Mouse (Mus musculus) embryonic fibroblast, embryonic 13.5 days (primary cell): Measurements from ENCODE around the gene Gm17304. TPM values are rescaled to one million over a fixed set of nuclear protein-coding genes. Genes with fewer than 3 reads are reported as not detected.

Experiments used
- H3K27ac ChIP-seq: 2 replicates; pipeline ENCODE4 v1.5.1; 2012; ENCODE audit warnings: low read length, control low read depth, inconsistent platforms; ENCODE audit not compliant: insufficient read depth
- H3K4me1 ChIP-seq: 2 replicates; pipeline ENCODE4 v1.6.1; 2011; ENCODE audit warnings: low read length; ENCODE audit not compliant: control insufficient read depth, insufficient read depth
- H3K4me3 ChIP-seq: 2 replicates; pipeline ENCODE4 v1.5.1; 2011; ENCODE audit warnings: mild to moderate bottlenecking, control low read depth, low read length; ENCODE audit not compliant: insufficient read depth
- CTCF ChIP-seq: IDR thresholded peaks from 2 replicates; pipeline ENCODE4 v1.5.1; 2011; ENCODE audit warnings: mild to moderate bottlenecking, control low read depth, low read length, moderate library complexity, borderline replicate concordance; ENCODE audit not compliant: insufficient read depth
- POLR2A ChIP-seq: IDR thresholded peaks from 2 replicates; pipeline ENCODE4 v1.6.1; 2011; ENCODE audit warnings: low read depth, mild to moderate bottlenecking, control low read depth, low read length, moderate library complexity
- polyA plus RNA-seq: library from polyadenylated mRNA; stranded (reverse); fragments of >200 nt; gene quantifications from 2 replicates; pipeline ENCODE4 v1.2.4, GENCODE M21; 2011; ENCODE audit warnings: low read depth; ENCODE audit not compliant: missing spikeins, insufficient read length

The Gm17304 gene
- polyA plus RNA-seq, 1 experiment = not detected

DNA sequence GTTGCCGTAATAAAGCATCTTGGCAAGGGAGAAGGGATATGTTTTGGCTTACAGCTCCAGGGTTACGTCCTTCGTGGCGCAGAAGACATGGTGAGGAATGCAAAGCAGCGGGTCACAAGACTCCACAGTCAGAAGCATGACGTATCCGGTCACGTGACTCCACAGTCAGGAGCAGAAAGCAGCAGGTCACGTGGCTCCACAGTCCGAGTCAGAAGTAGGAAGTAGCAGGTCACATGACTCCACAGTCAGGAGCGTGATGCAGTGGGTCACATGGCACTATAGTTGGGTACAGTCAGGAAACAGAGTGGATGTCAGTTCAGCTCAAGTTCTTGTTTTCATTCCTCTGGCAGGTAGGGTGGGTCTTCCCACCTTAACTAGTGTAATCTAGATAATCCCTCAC lies 19.2 kb upstream of the Gm17304 start:
- no peak for TF ChIP-seq CTCF
- Histone ChIP-seq H3K4me1 (no peaks in the 10 kb centered on the region), H3K4me3 (no peak overlapping the region), H3K27ac (no peak overlapping the region)

GRCm38 (mm10) chr5:106590686-106591085 lies 18.2 kb upstream of the Gm17304 start:
- Histone ChIP-seq H3K4me1 (no peaks in the 10 kb centered on the region), H3K4me3 (no peak overlapping the region), H3K27ac (no peak overlapping the region)
- no peak for TF ChIP-seq POLR2A
- no peak for TF ChIP-seq CTCF

DNA sequence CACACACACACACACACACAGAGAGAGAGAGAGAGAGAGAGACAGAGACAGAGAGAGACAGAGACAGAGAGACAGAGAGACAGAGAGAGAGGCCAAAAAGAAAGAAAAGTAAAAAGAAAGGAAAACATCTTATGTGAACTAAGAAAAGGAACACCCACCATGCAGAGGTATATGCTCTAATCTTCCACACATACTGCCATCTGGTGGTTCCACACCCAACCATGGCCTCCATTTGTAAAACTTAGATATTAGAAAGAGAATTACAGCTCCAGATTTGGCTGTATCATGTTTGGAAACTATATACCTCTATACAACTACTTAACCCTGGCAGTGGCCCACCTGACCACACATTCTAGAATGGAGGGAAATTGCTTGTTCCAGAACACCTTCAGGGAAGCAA lies 14.5 kb upstream of the Gm17304 start:
- Histone ChIP-seq H3K4me1 (no peaks in the 10 kb centered on the region), H3K4me3 (no peak overlapping the region), H3K27ac (no peak overlapping the region)
- TF ChIP-seq CTCF = no peak
- no peak for TF ChIP-seq POLR2A

GRCm38 (mm10) chr5:106597472-106597871 lies 11.4 kb upstream of the Gm17304 start:
- Histone ChIP-seq H3K4me3 (no peak overlapping the region), H3K4me1 (no peaks in the 10 kb centered on the region), H3K27ac (no peak overlapping the region)
- TF ChIP-seq CTCF (no peak), POLR2A (no peak)

DNA sequence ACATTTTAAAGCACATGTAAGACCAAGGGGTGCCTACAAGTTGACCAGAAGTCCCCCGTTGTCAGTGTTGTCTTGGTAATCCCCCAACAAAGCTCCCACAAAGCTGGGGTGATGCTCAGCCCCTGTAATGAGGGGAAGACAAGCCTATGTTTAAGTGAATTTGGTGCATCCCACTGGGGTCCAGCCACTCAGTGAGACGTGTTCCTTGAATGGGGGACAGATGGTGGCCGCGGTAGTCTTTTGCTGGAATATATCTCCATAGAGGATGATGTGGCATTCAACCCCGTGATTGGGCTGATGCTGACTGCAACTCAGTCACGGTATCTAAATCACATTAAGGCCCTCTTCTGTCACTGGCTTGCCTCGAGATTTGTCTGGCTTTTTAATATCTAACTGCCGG lies 9.4 kb upstream of the Gm17304 start:
- Histone ChIP-seq H3K27ac (no peak overlapping the region), H3K4me1 (no peaks in the 10 kb centered on the region), H3K4me3 (no peak overlapping the region)
- no peak for TF ChIP-seq CTCF
- no peak for TF ChIP-seq POLR2A

DNA sequence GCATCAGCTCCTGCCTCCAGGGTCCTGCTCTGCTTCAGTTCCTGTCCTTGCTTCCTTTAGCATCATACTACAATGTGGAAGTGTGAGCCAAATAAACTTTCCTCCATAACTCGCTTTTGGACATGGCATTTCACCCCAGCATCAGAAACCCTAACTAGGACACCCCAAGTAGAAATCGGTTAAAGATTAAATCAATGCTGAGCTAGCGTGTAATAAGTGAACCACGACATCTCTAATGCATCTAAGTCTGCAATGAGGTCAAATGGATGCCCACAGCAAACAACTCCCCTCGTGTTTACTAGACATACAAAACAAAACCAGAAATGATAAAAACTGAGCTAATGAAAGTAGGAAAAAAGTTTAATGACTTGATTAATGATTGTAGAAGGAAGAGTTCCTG lies 4.5 kb upstream of the Gm17304 start:
- H3K27ac ChIP-seq = no peak overlapping the region
- no peak for TF ChIP-seq CTCF
- no peak for TF ChIP-seq POLR2A

GRCm38 (mm10) chr5:106605096-106605495 lies 3.8 kb upstream of the Gm17304 start:
- TF ChIP-seq POLR2A (no peak), CTCF (no peak)
- H3K4me1 ChIP-seq = no peaks in the 10 kb centered on the region
- H3K4me3 ChIP-seq = no peak overlapping the region
- H3K27ac ChIP-seq = no peak overlapping the region

More for the DNA sequence above, 4.5 kb upstream of the Gm17304 start:
- Histone ChIP-seq H3K4me1 (no peaks in the 10 kb centered on the region), H3K4me3 (no peak overlapping the region)

DNA sequence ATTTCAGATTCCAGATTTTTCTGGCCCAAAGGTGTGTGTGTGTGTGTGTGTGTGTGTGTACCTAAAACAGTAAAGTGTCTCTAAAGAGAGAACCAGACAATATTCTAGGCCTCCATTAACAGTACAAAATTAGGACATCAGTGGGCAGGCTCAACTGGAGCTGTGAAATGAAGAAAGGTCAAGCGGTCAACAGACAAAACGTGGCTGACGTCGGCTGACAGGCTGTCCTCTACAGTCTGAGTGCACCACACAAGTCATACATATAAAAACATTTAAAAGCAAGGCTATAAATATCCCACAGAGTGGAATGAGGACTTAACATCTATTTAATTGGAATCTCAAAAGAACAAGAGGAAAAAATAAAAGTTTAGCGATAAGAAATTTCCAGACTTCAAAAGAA lies 1.8 kb upstream of the Gm17304 start:
- TF ChIP-seq CTCF = no peak
- TF ChIP-seq POLR2A = no peak

GRCm38 (mm10) chr5:106612151-106612550 lies 3.3 kb downstream of the Gm17304 start:
- H3K27ac ChIP-seq = no peak overlapping the region
- H3K4me1 ChIP-seq = no peaks in the 10 kb centered on the region
- no peak for TF ChIP-seq CTCF
- TF ChIP-seq POLR2A = no peak
- H3K4me3 ChIP-seq = no peak overlapping the region

More for the DNA sequence above, 1.8 kb upstream of the Gm17304 start:
- H3K4me1 ChIP-seq = no peaks in the 10 kb centered on the region
- H3K4me3 ChIP-seq = no peak overlapping the region
- no peak overlapping the region for H3K27ac ChIP-seq

- Histone ChIP-seq H3K4me3 (no peak overlapping the region), H3K27ac (no peak overlapping the region), H3K4me1 (no peaks in the 10 kb centered on the region)
- TF ChIP-seq CTCF = no peak
Observed at GRCm38 (mm10) chr5:106614570-106614969, 5.7 kb downstream of the Gm17304 start.

GRCm38 (mm10) chr5:106615006-106615405 lies 6.1 kb downstream of the Gm17304 start:
- Histone ChIP-seq H3K4me1 (no peaks in the 10 kb centered on the region), H3K27ac (no peak overlapping the region), H3K4me3 (no peak overlapping the region)
- no peak for TF ChIP-seq CTCF
- no peak for TF ChIP-seq POLR2A
